Mouse (Mus musculus): ENCODE results near the gene Kit. TPM values are rescaled to one million over a fixed set of nuclear protein-coding genes. Genes with fewer than 3 reads are reported as not detected.

Kit gene
- polyA plus RNA-seq, 1 experiment from 2014 or later, result 16.7 TPM

- no peak overlapping the region for H3K4me3 ChIP-seq (ENCODE audit: low read depth, low read length)
- no peak overlapping the region for H3K27ac ChIP-seq (ENCODE audit: low read length)
- WGBS (ENCODE audit: insufficient replicate concordance), result 86% methylated on average over 13 of the region's 13 CpGs
- H3K36me3 ChIP-seq (ENCODE audit: control insufficient read depth, insufficient read depth), result no peaks in the 10 kb centered on the region
- H3K4me1 ChIP-seq (ENCODE audit: control insufficient read depth, low read depth, low read length), result peaks cover 16% of the 10 kb centered on the region
- H3K9ac ChIP-seq (ENCODE audit: low read depth, low read length), result no peak overlapping the region
- no peaks in the 10 kb centered on the region for H3K27me3 ChIP-seq (ENCODE audit: control insufficient read depth, insufficient read depth, low read depth, low read length)
- H3K9me3 ChIP-seq (replicated peaks; ENCODE audit: control insufficient read depth, low read length), result no peaks in the 10 kb centered on the region
- no peak overlapping the region for H3K4me2 ChIP-seq (ENCODE audit: low read depth, low read length)
- ATAC-seq (ENCODE audit: low read depth), result no peak
Observed at GRCm38 (mm10) chr5:75598491-75598890, 23.8 kb downstream of the Kit start.

- H3K27me3 ChIP-seq (ENCODE audit: control insufficient read depth, insufficient read depth, low read depth, low read length), result no peaks in the 10 kb centered on the region
- no peak for ATAC-seq (ENCODE audit: low read depth)
- 66% methylated on average over 6 of the region's 6 CpGs for WGBS (ENCODE audit: insufficient replicate concordance)
- peaks cover 16% of the 10 kb centered on the region for H3K4me1 ChIP-seq (ENCODE audit: control insufficient read depth, low read depth, low read length)
- no peak overlapping the region for H3K27ac ChIP-seq (ENCODE audit: low read length)
- no peaks in the 10 kb centered on the region for H3K36me3 ChIP-seq (ENCODE audit: control insufficient read depth, insufficient read depth)
- no peaks in the 10 kb centered on the region for H3K9me3 ChIP-seq (replicated peaks; ENCODE audit: control insufficient read depth, low read length)
- no peak overlapping the region for H3K4me2 ChIP-seq (ENCODE audit: low read depth, low read length)
- H3K9ac ChIP-seq (ENCODE audit: low read depth, low read length), result no peak overlapping the region
- H3K4me3 ChIP-seq (ENCODE audit: low read depth, low read length), result no peak overlapping the region
Observed at GRCm38 (mm10) chr5:75599991-75600390, 25.3 kb downstream of the Kit start.

- no peak for ATAC-seq (ENCODE audit: low read depth)
- no peak overlapping the region for H3K9ac ChIP-seq (ENCODE audit: low read depth, low read length)
- H3K4me3 ChIP-seq (ENCODE audit: low read depth, low read length), result no peak overlapping the region
- 73% methylated on average over 9 of the region's 9 CpGs for WGBS (ENCODE audit: insufficient replicate concordance)
- H3K36me3 ChIP-seq (ENCODE audit: control insufficient read depth, insufficient read depth), result no peaks in the 10 kb centered on the region
- H3K4me2 ChIP-seq (ENCODE audit: low read depth, low read length), result no peak overlapping the region
- no peaks in the 10 kb centered on the region for H3K27me3 ChIP-seq (ENCODE audit: control insufficient read depth, insufficient read depth, low read depth, low read length)
- H3K27ac ChIP-seq (ENCODE audit: low read length), result no peak overlapping the region
- H3K4me1 ChIP-seq (ENCODE audit: control insufficient read depth, low read depth, low read length), result peaks cover 27% of the 10 kb centered on the region
- H3K9me3 ChIP-seq (replicated peaks; ENCODE audit: control insufficient read depth, low read length), result no peaks in the 10 kb centered on the region
Observed at GRCm38 (mm10) chr5:75604238-75604637, 29.5 kb downstream of the Kit start.

- Histone ChIP-seq H3K4me3 (ENCODE audit: low read depth, low read length) (no peak overlapping the region), H3K9ac (ENCODE audit: low read depth, low read length) (no peak overlapping the region), H3K27me3 (ENCODE audit: control insufficient read depth, insufficient read depth, low read depth, low read length) (no peaks in the 10 kb centered on the region), H3K4me2 (ENCODE audit: low read depth, low read length) (no peak overlapping the region), H3K9me3 (replicated peaks; ENCODE audit: control insufficient read depth, low read length) (no peaks in the 10 kb centered on the region), H3K36me3 (ENCODE audit: control insufficient read depth, insufficient read depth) (no peaks in the 10 kb centered on the region), H3K4me1 (ENCODE audit: control insufficient read depth, low read depth, low read length) (peaks cover 19% of the 10 kb centered on the region), H3K27ac (ENCODE audit: low read length) (no peak overlapping the region)
- 64% methylated on average over 14 of the region's 14 CpGs for WGBS (ENCODE audit: insufficient replicate concordance)
- ATAC-seq (ENCODE audit: low read depth), result no peak
Observed at GRCm38 (mm10) chr5:75606898-75607297, 32.2 kb downstream of the Kit start.

GRCm38 (mm10) chr5:75607971-75608370 lies 33.3 kb downstream of the Kit start:
- H3K9ac ChIP-seq (ENCODE audit: low read depth, low read length), result no peak overlapping the region

GRCm38 (mm10) chr5:75612380-75612779 lies 37.7 kb downstream of the Kit start:
- no peak overlapping the region for H3K4me2 ChIP-seq (ENCODE audit: low read depth, low read length)
- no peaks in the 10 kb centered on the region for H3K36me3 ChIP-seq (ENCODE audit: control insufficient read depth, insufficient read depth)
- H3K4me3 ChIP-seq (ENCODE audit: low read depth, low read length), result no peak overlapping the region
- no peak overlapping the region for H3K9ac ChIP-seq (ENCODE audit: low read depth, low read length)
- WGBS (ENCODE audit: insufficient replicate concordance), result 56% methylated on average over 1 of the region's 1 CpGs
- no peak for ATAC-seq (ENCODE audit: low read depth)
- H3K27ac ChIP-seq (ENCODE audit: low read length), result no peak overlapping the region
- H3K9me3 ChIP-seq (replicated peaks; ENCODE audit: control insufficient read depth, low read length), result no peaks in the 10 kb centered on the region
- no peaks in the 10 kb centered on the region for H3K27me3 ChIP-seq (ENCODE audit: control insufficient read depth, insufficient read depth, low read depth, low read length)
- H3K4me1 ChIP-seq (ENCODE audit: control insufficient read depth, low read depth, low read length), result peaks cover 11% of the 10 kb centered on the region

More at GRCm38 (mm10) chr5:75607971-75608370, 33.3 kb downstream of the Kit start:
- 20% methylated on average over 12 of the region's 12 CpGs for WGBS (ENCODE audit: insufficient replicate concordance)
- H3K36me3 ChIP-seq (ENCODE audit: control insufficient read depth, insufficient read depth), result no peaks in the 10 kb centered on the region
- peak overlapping the region; percentile 7; the same call in 1 of the 2 replicates for H3K4me2 ChIP-seq (ENCODE audit: low read depth, low read length)
- peaks cover 13% of the 10 kb centered on the region for H3K4me1 ChIP-seq (ENCODE audit: control insufficient read depth, low read depth, low read length)
- H3K4me3 ChIP-seq (ENCODE audit: low read depth, low read length), result no peak overlapping the region
- H3K9me3 ChIP-seq (replicated peaks; ENCODE audit: control insufficient read depth, low read length), result no peaks in the 10 kb centered on the region
- H3K27me3 ChIP-seq (ENCODE audit: control insufficient read depth, insufficient read depth, low read depth, low read length), result no peaks in the 10 kb centered on the region
- ATAC-seq (ENCODE audit: low read depth), result peak; percentile 71
- no peak overlapping the region for H3K27ac ChIP-seq (ENCODE audit: low read length)

GRCm38 (mm10) chr5:75612926-75613325 lies 38.2 kb downstream of the Kit start:
- WGBS (ENCODE audit: insufficient replicate concordance), result 79% methylated on average over 4 of the region's 4 CpGs
- H3K27me3 ChIP-seq (ENCODE audit: control insufficient read depth, insufficient read depth, low read depth, low read length), result no peaks in the 10 kb centered on the region
- no peak overlapping the region for H3K27ac ChIP-seq (ENCODE audit: low read length)
- H3K4me3 ChIP-seq (ENCODE audit: low read depth, low read length), result no peak overlapping the region
- H3K9me3 ChIP-seq (replicated peaks; ENCODE audit: control insufficient read depth, low read length), result no peaks in the 10 kb centered on the region
- no peaks in the 10 kb centered on the region for H3K36me3 ChIP-seq (ENCODE audit: control insufficient read depth, insufficient read depth)
- no peak overlapping the region for H3K4me2 ChIP-seq (ENCODE audit: low read depth, low read length)
- no peak overlapping the region for H3K9ac ChIP-seq (ENCODE audit: low read depth, low read length)
- no peak for ATAC-seq (ENCODE audit: low read depth)
- H3K4me1 ChIP-seq (ENCODE audit: control insufficient read depth, low read depth, low read length), result peaks cover 8% of the 10 kb centered on the region; the same call in 1 of the 2 replicates

- Histone ChIP-seq H3K4me2 (ENCODE audit: low read depth, low read length) (no peak overlapping the region), H3K4me3 (ENCODE audit: low read depth, low read length) (no peak overlapping the region), H3K4me1 (ENCODE audit: control insufficient read depth, low read depth, low read length) (no peaks in the 10 kb centered on the region), H3K27me3 (ENCODE audit: control insufficient read depth, insufficient read depth, low read depth, low read length) (no peaks in the 10 kb centered on the region), H3K27ac (ENCODE audit: low read length) (no peak overlapping the region), H3K36me3 (ENCODE audit: control insufficient read depth, insufficient read depth) (no peaks in the 10 kb centered on the region), H3K9me3 (replicated peaks; ENCODE audit: control insufficient read depth, low read length) (no peaks in the 10 kb centered on the region), H3K9ac (ENCODE audit: low read depth, low read length) (no peak overlapping the region)
- ATAC-seq (ENCODE audit: low read depth), result no peak
- 81% methylated on average over 11 of the region's 11 CpGs for WGBS (ENCODE audit: insufficient replicate concordance)
Observed at GRCm38 (mm10) chr5:75615000-75615571, 40.4 kb downstream of the Kit start.

GRCm38 (mm10) chr5:75615624-75616023 lies 40.9 kb downstream of the Kit start:
- no peaks in the 10 kb centered on the region for H3K9me3 ChIP-seq (replicated peaks; ENCODE audit: control insufficient read depth, low read length)
- ATAC-seq (ENCODE audit: low read depth), result no peak
- no peak overlapping the region for H3K9ac ChIP-seq (ENCODE audit: low read depth, low read length)
- H3K4me2 ChIP-seq (ENCODE audit: low read depth, low read length), result no peak overlapping the region
- H3K4me3 ChIP-seq (ENCODE audit: low read depth, low read length), result no peak overlapping the region
- H3K4me1 ChIP-seq (ENCODE audit: control insufficient read depth, low read depth, low read length), result no peaks in the 10 kb centered on the region
- WGBS (ENCODE audit: insufficient replicate concordance), result 72% methylated on average over 8 of the region's 8 CpGs
- H3K27me3 ChIP-seq (ENCODE audit: control insufficient read depth, insufficient read depth, low read depth, low read length), result no peaks in the 10 kb centered on the region
- no peak overlapping the region for H3K27ac ChIP-seq (ENCODE audit: low read length)
- H3K36me3 ChIP-seq (ENCODE audit: control insufficient read depth, insufficient read depth), result peaks cover 1% of the 10 kb centered on the region
